Mouse (Mus musculus) large intestine, adult 2 months (tissue): ENCODE data around the gene Aurkaip1. TPM values are rescaled to one million over a fixed set of nuclear protein-coding genes. Genes with fewer than 3 reads are reported as not detected.

Experiments used
- DNase-seq: peaks from one replicate; pipeline ENCODE4 v3.0.0-alpha.2; 2012; ENCODE audit warnings: low read depth, low spot score
- WGBS: fragments of 180-500 bp; shearing (Covaris S2); methylation state at CpG from one replicate; pipeline ENCODE4 v1.1.7; 2018; 5-methylcytosine and 5-hydroxymethylcytosine counted together
- polyA plus RNA-seq: library from polyadenylated mRNA; depleted of rRNA; stranded (reverse); fragments of >200 nt; gene quantifications from 2 replicates; pipeline ENCODE4 v1.2.3, GENCODE M21; 2012; rRNA removed

Gene Aurkaip1
- polyA plus RNA-seq, 1 experiment: 123 TPM

DNA sequence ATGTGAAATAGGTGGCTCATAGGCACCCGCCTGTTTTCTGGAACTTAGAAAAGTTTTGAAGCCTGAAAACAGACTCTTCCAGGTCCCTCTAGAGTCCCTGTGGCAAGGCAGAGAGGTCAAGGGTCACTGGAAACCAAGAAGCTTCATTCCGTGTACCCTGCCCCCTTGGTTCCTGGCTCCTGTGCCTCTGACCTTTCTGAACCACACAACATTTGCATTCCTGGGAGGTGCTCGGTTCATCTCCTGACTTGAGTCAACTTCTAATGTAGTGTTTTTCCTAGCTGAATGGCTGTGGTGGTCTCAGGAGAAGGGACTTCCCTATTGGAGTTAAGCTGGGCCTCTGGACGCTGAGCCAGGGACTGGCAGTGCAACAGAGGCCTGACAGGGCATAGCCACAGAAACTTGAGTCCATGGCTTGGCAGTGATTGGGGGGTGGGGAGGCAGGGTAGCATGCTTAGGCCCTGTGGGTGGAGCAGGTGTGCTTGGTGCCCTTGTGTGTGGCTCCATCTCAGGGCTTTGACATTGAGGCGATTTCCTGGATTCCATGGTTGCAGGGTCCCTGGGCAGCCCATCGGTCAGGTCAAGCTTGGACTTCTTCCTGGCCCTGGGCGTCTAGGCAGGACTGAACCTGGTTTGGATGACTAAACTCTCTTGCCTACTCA is 17.5 kb downstream of the Aurkaip1 start:
- WGBS: 41% methylated on average over 7 of the region's 7 CpGs
- DNase-seq: no peak

DNA sequence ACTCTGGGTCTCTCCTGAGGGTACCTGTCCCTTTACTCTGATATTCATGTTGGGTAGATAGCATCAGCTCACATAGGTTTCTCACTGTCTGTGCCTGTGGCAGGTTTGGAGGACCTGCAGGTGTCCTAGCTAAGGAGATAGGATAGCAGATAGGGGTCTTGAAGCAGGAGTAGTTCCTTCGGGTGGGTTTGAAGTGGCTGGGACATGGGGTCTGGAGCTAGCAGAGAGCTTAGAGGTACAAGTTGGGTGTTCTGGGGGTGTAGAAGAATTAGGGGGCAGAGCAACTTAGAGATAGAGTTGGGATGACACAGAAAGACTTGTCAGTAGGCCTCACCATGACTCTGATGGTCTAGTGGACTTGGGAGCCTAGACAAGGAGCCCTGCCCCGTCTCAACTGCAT is 18.3 kb downstream of the Aurkaip1 start:
- DNase-seq: no peak
- 80% methylated on average over 2 of the region's 2 CpGs for WGBS

DNA sequence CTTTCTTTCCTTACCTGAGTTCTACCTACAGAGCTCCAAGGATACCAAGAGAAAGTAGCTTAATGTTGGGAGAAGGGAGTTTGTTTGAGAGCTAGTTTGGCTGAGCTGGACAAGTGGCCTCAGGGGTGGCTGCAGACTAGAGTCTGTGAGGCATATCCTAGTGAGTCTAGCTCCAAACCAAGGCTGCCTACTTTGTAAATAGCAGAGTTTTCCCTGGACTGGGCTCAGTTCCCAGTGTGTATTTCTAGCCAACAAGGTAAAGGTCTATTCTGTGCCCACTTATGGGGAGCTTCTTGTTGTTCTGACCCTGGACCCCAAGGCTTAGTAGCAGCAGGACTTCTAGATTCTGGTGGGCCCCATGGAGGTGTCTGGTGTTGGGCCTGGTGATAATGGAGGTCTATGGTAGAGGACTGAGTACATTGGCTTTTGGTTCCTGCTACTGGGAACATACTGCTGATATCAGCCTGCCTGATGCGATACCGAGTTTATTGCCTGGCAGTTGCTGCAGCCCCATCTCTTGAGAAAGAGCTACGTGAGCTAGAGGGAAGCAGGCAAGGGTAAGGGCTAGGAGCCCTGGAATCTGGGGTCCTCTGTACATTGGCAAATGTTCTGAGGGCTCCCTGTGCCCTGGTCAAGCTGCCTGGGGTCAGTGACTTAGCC is 18.9 kb downstream of the Aurkaip1 start:
- WGBS: 65% methylated on average over 3 of the region's 3 CpGs
- no peak for DNase-seq

DNA sequence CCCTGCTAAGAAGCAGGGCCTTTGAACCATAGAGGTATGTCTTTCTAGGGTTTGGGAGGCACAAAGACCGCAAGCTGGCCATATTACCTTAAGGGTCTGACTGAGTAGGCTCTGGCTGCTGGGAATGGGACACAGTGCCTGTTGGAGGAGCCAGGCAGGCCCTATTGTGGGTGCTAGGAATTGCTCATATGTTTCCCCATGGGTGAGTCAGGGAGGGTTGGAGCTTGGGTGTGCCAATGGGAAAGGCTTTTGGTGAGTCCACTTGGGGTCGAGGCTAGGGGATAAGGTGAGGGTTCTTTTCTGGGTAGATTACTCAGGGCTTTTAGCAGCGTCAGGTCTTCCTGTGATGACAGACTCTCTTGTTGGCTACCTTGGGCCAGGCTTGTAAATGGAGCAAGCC is 20.3 kb downstream of the Aurkaip1 start:
- WGBS: 79% methylated on average over 3 of the region's 3 CpGs
- no peak for DNase-seq

GRCm38 (mm10) chr4:155851951-155852411 is 20.9 kb downstream of the Aurkaip1 start:
- DNase-seq: no peak
- 39% methylated on average over 2 of the region's 2 CpGs for WGBS

DNA sequence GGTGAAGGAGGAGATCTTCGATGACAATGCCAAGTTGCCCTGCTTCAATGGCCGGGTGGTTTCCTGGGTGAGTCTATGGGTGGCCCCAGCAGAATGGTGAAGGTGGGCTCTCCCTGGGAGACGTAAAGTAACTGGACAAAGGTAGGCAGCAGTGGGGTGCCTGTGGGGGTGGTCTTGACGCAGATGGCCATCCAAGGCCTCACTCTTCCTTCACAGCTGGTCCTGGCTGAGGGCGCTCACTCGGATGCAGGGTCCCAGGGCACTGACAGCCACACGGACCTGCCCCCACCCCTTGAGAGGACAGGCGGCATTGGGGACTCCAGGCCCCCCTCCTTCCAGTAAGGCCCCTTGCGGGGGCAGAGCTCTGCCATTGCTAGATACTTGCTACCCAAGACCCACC is 22.3 kb downstream of the Aurkaip1 start:
- 91% methylated on average over 9 of the region's 9 CpGs for WGBS
- DNase-seq: no peak

DNA sequence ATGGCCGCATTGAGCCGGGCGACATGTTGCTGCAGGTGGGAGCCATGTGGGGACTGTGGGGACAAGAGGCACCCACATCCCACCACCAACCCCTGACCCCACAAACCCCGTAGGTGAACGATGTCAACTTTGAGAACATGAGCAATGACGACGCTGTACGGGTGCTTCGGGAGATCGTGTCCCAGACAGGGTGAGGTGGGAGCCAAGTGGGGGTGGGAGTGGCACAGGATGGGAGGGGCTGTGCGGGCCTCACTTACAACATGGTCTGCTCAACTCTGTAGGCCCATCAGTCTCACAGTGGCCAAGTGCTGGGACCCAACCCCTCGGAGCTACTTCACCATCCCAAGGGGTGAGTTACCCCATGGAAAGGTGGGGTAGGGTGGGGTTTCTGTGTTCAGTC is 23.9 kb downstream of the Aurkaip1 start:
- no peak for DNase-seq
- WGBS: 90% methylated on average over 12 of the region's 12 CpGs

DNA sequence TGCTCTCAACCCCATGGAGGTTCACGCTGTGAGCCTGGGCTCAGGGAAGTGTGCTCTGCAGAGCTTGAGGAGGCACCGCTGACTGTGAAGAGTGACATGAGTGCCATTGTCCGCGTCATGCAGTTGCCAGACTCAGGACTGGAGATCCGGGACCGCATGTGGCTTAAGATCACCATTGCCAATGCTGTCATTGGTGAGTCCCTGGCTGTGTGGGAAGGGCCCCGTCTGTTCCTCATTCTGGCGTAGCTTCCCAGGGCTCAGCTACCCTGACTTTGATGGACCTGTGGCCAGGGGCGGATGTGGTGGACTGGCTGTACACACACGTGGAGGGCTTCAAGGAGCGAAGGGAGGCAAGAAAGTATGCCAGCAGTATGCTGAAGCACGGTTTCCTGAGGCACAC is 25.0 kb downstream of the Aurkaip1 start:
- no peak for DNase-seq
- 93% methylated on average over 12 of the region's 12 CpGs for WGBS

DNA sequence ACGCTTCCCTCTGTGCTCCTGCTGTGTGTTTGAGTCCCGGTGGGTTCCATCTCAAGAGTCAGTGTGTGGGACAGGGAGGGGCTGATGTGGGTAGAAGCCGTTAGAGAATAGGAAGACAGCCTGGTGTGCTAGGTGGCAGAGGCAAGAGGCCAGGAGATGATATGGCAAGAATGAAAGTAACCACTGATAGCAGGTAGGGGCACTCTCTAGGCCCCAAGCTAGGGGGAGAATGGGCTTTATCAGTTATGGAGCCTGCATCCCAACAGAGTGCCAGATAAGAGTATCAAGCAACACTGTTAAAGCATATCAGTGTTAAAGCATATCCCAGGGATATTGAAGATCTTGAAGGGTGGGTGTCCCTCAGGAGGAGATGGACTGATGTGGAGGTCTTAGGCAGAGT is 25.8 kb downstream of the Aurkaip1 start:
- 82% methylated on average over 3 of the region's 3 CpGs for WGBS
- DNase-seq: no peak

DNA sequence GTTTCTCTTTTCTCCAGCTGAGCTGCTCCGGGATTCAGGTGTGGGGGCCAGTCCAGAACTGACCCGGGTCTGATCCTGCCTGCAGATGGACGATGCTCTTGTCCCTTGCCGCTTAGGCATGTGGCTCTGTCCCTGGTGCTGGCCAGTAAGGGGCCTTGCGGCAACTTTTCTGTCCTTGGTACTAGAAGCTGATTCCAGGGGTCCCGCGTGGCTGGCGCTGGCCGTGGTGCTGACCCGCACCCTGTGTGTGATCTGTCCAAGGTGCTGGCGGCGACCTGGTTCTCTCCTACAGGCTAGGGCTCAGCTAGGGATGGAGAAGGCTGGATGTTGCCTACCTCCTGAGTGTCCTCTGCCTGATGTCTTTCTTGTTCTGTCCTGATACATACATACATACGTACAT is 28.2 kb downstream of the Aurkaip1 start:
- DNase-seq: no peak
- 41% methylated on average over 13 of the region's 13 CpGs for WGBS

DNA sequence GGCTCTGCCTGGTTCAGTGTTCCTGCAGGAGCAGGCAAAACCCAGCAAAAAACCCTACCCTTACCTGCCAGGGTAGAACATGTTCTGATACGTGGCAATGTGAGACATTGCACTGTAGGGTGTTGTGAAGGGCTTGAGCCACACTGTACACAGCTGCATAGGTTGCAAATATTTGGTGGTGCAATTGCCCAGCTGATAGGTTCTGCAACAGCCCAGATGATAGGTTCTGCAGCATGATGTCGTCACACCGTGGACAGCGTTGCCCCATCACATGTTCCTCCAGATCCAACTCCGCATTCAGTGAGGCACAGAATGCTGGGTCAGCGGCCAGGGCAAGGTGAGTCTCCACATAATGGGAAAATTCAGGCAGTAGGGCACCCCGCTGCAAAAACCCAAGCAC is 30.7 kb downstream of the Aurkaip1 start:
- DNase-seq: no peak
- WGBS: 88% methylated on average over 7 of the region's 7 CpGs

DNA sequence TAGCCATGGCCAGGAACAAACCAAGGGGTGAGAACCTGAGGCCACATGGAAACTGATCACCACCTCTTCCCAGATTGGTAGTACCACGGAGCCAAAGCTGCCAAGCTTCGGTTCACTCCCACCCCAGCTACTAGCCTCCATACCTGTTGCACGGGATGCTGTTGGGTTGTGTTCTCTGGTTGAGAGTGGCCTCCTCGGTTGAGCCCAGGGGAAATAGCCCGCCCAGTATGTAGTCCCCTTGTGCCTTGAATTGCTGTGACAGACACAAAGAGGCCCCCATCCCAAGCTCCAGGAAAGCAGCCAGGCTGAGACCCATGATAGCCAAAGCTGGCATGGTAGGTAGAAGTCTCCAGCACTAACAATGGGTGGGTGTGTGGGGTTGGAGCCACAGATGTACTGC is 31.9 kb downstream of the Aurkaip1 start, which contains the start of gene Tas1r3:
Gene Tas1r3 (minus strand): TSS at position 362 of the 400 bp plus-strand sequence.
- WGBS: 79% methylated on average over 5 of the region's 5 CpGs
- no peak for DNase-seq

DNA sequence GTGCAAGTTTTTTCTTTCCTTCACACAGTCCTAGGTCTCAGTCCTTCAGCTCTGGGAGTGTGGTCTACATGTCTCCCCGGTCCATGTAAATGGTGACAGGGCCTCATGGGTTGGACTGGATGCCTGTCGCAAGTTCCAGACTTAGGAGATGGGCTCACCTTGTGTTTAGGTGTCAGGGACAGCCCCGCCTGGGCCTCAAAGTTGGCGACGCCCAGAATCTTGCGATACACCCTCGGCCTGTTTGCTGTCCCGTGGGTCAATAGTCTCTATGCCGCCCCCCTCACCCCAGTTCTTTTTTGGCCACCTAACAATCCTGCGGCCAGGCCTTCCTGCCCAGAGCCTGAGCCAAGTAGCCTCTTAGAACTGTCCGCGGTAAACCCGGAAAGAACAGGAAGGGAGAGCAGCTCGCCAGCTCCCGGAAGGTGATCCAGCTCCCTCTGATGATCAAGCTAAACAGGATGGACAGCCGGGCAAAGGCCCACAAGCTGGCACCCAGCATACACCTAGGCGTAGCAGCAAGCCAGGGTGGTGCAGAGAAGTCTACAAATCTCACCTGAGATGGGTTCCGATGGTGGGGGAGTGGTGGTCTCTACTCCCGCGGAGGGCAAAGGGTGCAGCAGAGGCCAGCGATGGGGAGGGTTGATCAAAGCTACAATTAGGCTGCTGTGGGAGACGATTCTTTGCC is 37.7 kb downstream of the Aurkaip1 start:
- no peak for DNase-seq
- WGBS: 3% methylated on average over 22 of the region's 22 CpGs

DNA sequence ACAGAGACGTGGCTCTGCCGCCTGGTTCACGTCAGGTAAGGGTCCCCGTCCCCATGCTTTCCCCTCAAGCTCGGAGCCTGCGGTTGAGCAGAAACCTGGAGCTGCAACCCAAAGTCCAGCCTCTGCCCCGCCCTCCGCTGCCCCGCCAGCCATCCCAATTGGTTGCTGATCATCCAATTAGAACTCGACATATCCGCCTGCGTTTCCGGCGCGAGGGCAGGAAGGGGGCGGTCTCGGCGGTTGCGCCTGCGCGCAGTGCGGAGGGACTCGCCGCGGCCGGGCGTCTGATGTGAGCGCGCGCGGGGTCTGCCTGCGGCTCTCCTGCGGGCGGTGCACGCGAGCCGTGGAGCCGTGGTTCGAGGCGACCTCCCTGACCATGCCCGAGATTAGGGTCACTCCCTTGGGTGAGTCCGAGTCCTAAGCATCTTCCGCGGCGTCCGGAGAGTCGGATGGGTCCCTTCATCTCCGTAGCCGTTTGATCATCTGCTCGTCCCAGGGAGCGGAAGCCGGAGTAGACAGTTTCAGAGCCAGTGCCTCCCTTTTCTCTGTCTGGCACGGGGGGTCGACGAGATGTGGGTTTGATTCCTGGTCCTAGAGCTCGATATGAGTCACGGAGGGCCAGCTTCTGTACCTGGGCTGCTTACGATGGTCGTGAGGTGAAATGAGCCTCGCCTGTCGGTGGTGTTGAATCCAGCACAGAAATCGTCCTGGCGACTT is 38.4 kb downstream of the Aurkaip1 start, which contains the start of the genes Cptp and Ints11:
Gene Cptp (minus strand): TSS at position 124 of the 717 bp plus-strand sequence.
Gene Ints11 (plus strand): TSS at position 230 of the 717 bp plus-strand sequence.
- peak; percentile 80 for DNase-seq
- under 1% methylated on average over 63 of the region's 63 CpGs for WGBS

DNA sequence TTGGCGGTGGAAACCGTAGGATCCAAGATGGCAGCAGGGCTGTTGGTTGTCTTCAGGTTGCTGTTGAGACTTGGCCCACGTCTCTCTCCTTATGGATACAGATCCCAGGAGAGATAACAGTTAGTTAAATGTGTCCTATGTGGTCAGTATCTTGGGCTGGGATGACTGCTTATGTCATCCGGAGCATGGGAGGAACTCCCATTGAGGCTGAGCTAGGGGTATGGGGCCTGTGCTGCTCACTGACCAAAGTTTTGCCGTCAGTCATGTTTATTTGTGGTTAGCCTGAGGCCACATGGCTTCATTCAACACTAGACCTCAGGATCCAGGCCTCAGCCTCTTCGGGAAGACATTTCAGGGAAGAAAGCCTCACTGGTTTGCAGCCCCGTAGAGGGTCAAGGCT is 40.3 kb downstream of the Aurkaip1 start:
- no peak for DNase-seq
- WGBS: 85% methylated on average over 7 of the region's 7 CpGs

Other genes starting within 250 kb of the Aurkaip1 start
- 11.4 and 23.7 TPM in 2 replicates for gene Slc35e2, start 229.9 kb upstream of the Aurkaip1 start, polyA plus RNA-seq
- gene Cdk11b, start 206.4 kb upstream of the Aurkaip1 start, polyA plus RNA-seq: 43.3 and 43.8 TPM in 2 replicates
- not detected in 2 replicates for gene Gm10563, start 185.9 kb upstream of the Aurkaip1 start, polyA plus RNA-seq
- 19.6 and 19.7 TPM in 2 replicates for gene Mmp23, start 177.9 kb upstream of the Aurkaip1 start, polyA plus RNA-seq
- 36.6 and 47.6 TPM in 2 replicates for gene Mib2, start 162.1 kb upstream of the Aurkaip1 start, polyA plus RNA-seq
- gene Fndc10, start 136.9 kb upstream of the Aurkaip1 start, polyA plus RNA-seq: 10.1 and 12.2 TPM in 2 replicates
- gene Ssu72, start 126.5 kb upstream of the Aurkaip1 start, polyA plus RNA-seq: 125 and 153 TPM in 2 replicates
- 0.40 and 0.51 TPM in 2 replicates for gene Tmem240, start 96.5 kb upstream of the Aurkaip1 start, polyA plus RNA-seq
- gene Atad3a, start 70.2 kb upstream of the Aurkaip1 start, polyA plus RNA-seq: 78.3 and 91.6 TPM in 2 replicates
- gene Vwa1, start 56.6 kb upstream of the Aurkaip1 start, polyA plus RNA-seq: 10.6 and 36.8 TPM in 2 replicates
- 0.55 and 1.2 TPM in 2 replicates for gene Tmem88b, start 45.4 kb upstream of the Aurkaip1 start, polyA plus RNA-seq
- not detected in 2 replicates for gene Ankrd65, start 40.8 kb upstream of the Aurkaip1 start, polyA plus RNA-seq
- gene Mrpl20, start 28.4 kb upstream of the Aurkaip1 start, polyA plus RNA-seq: 73.4 and 84.4 TPM in 2 replicates
- 45.9 and 63.9 TPM in 2 replicates for gene Ccnl2, start 18.8 kb upstream of the Aurkaip1 start, polyA plus RNA-seq
- 55.5 and 69.3 TPM in 2 replicates for gene Mxra8, start 8.4 kb downstream of the Aurkaip1 start, polyA plus RNA-seq
- 73.8 and 106 TPM in 2 replicates for gene Dvl1, start 16.1 kb downstream of the Aurkaip1 start, polyA plus RNA-seq
- 1.3 and 1.9 TPM in 2 replicates for gene Tas1r3, start 32.1 kb downstream of the Aurkaip1 start, polyA plus RNA-seq
- gene Cptp, start 38.2 kb downstream of the Aurkaip1 start, polyA plus RNA-seq: 51.3 and 55.5 TPM in 2 replicates
- 36.6 and 36.7 TPM in 2 replicates for gene Ints11, start 38.3 kb downstream of the Aurkaip1 start, polyA plus RNA-seq
- gene Pusl1, start 60.5 kb downstream of the Aurkaip1 start, polyA plus RNA-seq: 31.4 and 39.4 TPM in 2 replicates
- gene Acap3, start 60.5 kb downstream of the Aurkaip1 start, polyA plus RNA-seq: 9.5 and 16.3 TPM in 2 replicates
- gene Ube2j2, start 112.6 kb downstream of the Aurkaip1 start, polyA plus RNA-seq: 77.4 and 92.8 TPM in 2 replicates
- 77.0 and 151 TPM in 2 replicates for gene C1qtnf12, start 131.0 kb downstream of the Aurkaip1 start, polyA plus RNA-seq
- 5.9 and 6.0 TPM in 2 replicates for gene B3galt6, start 161.4 kb downstream of the Aurkaip1 start, polyA plus RNA-seq
- gene Sdf4, start 161.6 kb downstream of the Aurkaip1 start, polyA plus RNA-seq: 77.4 and 77.7 TPM in 2 replicates
- 7.4 and 8.8 TPM in 2 replicates for gene Tnfrsf4, start 182.6 kb downstream of the Aurkaip1 start, polyA plus RNA-seq
- 5.9 and 6.6 TPM in 2 replicates for gene Tnfrsf18, start 194.9 kb downstream of the Aurkaip1 start, polyA plus RNA-seq
- gene Ttll10, start 228.1 kb downstream of the Aurkaip1 start, polyA plus RNA-seq: 6.6 and 9.2 TPM in 2 replicates